Mouse (Mus musculus) lung, postnatal 0 days (tissue): Measurements from ENCODE around the gene Ube2f. TPM values are rescaled to one million over a fixed set of nuclear protein-coding genes. Genes with fewer than 3 reads are reported as not detected.

Source experiments
- ATAC-seq: fragments of 200-750 bp; cut with Nextera tagmentation; 2 replicates; pipeline ENCODE4 v1.8.0; 2017; ENCODE audit warnings: moderate library complexity
- DNase-seq: peaks from one replicate; pipeline ENCODE4 v3.0.0-alpha.2; 2016; ENCODE audit warnings: low spot score
- H3K27ac ChIP-seq: fragments of 300-500 bp; sonication (generic); 2 replicates; pipeline ENCODE4 v1.5.1; 2014; ENCODE audit warnings: antibody characterized with exemption, mild to moderate bottlenecking, low read length, mixed read lengths
- H3K27me3 ChIP-seq: fragments of 300-500 bp; sonication (generic); replicated peaks from 2 replicates; pipeline ENCODE4 v1.6.1; 2014; ENCODE audit warnings: low read length, mixed read lengths; ENCODE audit not compliant: insufficient read depth
- H3K36me3 ChIP-seq: fragments of 300-500 bp; sonication (generic); 2 replicates; pipeline ENCODE4 v1.6.1; 2014; ENCODE audit warnings: low read length, mixed read lengths; ENCODE audit not compliant: insufficient read depth
- H3K4me1 ChIP-seq: fragments of 300-500 bp; sonication (generic); 2 replicates; pipeline ENCODE4 v1.6.1; 2014; ENCODE audit warnings: antibody characterized with exemption, low read depth, low read length, mixed read lengths; ENCODE audit not compliant: insufficient read depth
- H3K4me2 ChIP-seq: fragments of 300-500 bp; sonication (generic); replicated peaks from 2 replicates; pipeline ENCODE4 v1.6.1; 2014; ENCODE audit warnings: low read depth, mild to moderate bottlenecking, low read length, moderate library complexity, mixed read lengths
- H3K4me3 ChIP-seq: fragments of 300-500 bp; sonication (generic); 2 replicates; pipeline ENCODE4 v1.5.1; 2014; ENCODE audit warnings: low read depth, low read length
- H3K9ac ChIP-seq: fragments of 300-500 bp; sonication (generic); replicated peaks from 2 replicates; pipeline ENCODE4 v1.6.1; 2014; ENCODE audit warnings: low read depth, mild to moderate bottlenecking
- H3K9me3 ChIP-seq: fragments of 300-500 bp; sonication (generic); 2 replicates; pipeline ENCODE4 v1.6.1; 2016; ENCODE audit warnings: low read length, mixed read lengths
- CTCF ChIP-seq: IDR thresholded peaks from 2 replicates; pipeline ENCODE4 v1.5.1; 2016; ENCODE audit warnings: antibody characterized with exemption, mild to moderate bottlenecking
- EP300 ChIP-seq: IDR thresholded peaks from 2 replicates; pipeline ENCODE4 v1.6.1; 2016; ENCODE audit warnings: antibody characterized with exemption, mild to moderate bottlenecking, control low read depth
- WGBS: fragments of 180-500 bp; shearing (Covaris S2); extraction: QIAGEN DNeasy Blood & Tissue Kit; methylation state at CpG from one replicate; pipeline ENCODE4 v1.1.7; 2014; 5-methylcytosine and 5-hydroxymethylcytosine counted together
- polyA plus RNA-seq: library from polyadenylated mRNA; unstranded; fragments of >200 nt; fragmentation: Nextera tagmentation; extraction: Ambion mirVana; gene quantifications from 2 replicates; pipeline ENCODE4 v1.2.1, GENCODE M21; 2015

Ube2f gene
- polyA plus RNA-seq, 1 experiment from 2014 or later, result 55.5 TPM

DNA sequence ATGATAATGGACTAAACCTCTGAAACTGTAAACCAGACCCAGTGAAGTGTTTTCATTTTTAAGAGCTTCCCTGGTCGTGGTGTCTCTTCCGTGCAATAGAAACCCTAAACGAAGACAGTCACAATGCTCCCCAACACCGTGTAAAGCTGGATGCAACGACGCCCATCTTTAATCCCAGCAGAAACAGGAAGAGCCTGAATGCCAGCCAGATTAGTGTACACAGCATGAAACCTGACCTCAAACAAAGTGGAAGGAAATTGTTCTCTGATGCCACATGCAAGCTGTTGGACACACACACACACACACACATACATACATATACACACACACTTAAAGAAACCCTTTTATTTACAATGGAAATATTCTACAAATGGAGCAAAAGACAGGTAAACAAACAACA, 19.0 kb upstream of the Ube2f start:
- Histone ChIP-seq H3K27ac (no peak overlapping the region), H3K9me3 (no peaks in the 10 kb centered on the region), H3K4me1 (no peaks in the 10 kb centered on the region), H3K4me2 (no peak overlapping the region), H3K36me3 (no peaks in the 10 kb centered on the region), H3K4me3 (no peak overlapping the region), H3K9ac (no peak overlapping the region), H3K27me3 (no peaks in the 10 kb centered on the region)
- DNase-seq (peak; percentile 48), ATAC-seq (no peak)
- no peak for TF ChIP-seq EP300
- no peak for TF ChIP-seq CTCF
- WGBS, result 56% methylated on average over 6 of the region's 6 CpGs

DNA sequence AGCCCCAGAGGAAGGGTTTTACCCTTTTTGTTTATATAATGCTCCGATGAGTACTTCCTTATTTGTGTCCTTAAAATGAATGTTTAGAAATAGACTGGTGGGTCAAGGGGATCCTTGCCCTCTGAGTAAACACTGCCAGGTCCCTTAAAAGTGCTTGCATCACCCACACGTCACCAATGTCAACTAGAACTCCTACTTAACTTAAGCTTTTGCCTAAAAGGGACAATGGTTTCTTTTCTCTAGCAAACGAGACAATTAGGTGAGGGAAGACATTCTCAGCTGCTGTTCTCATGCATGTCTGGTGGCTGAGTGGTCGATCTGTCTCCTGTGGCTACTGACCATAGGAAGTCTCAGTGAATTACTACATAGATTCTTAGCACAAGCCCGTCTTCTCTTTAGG, 18.2 kb upstream of the Ube2f start:
- H3K4me1 ChIP-seq, result no peaks in the 10 kb centered on the region
- H3K27ac ChIP-seq, result peak overlapping the region; percentile 44; the same call in 1 of the 2 replicates
- ATAC-seq, result peak; percentile 83
- WGBS, result 11% methylated on average over 5 of the region's 5 CpGs
- no peaks in the 10 kb centered on the region for H3K9me3 ChIP-seq
- H3K4me3 ChIP-seq, result no peak overlapping the region
- no peak overlapping the region for H3K9ac ChIP-seq
- no peaks in the 10 kb centered on the region for H3K27me3 ChIP-seq
- H3K36me3 ChIP-seq, result no peaks in the 10 kb centered on the region
- peak; percentile 89 for DNase-seq
- no peak overlapping the region for H3K4me2 ChIP-seq
- TF ChIP-seq EP300 (peak; percentile 82), CTCF (no peak)

DNA sequence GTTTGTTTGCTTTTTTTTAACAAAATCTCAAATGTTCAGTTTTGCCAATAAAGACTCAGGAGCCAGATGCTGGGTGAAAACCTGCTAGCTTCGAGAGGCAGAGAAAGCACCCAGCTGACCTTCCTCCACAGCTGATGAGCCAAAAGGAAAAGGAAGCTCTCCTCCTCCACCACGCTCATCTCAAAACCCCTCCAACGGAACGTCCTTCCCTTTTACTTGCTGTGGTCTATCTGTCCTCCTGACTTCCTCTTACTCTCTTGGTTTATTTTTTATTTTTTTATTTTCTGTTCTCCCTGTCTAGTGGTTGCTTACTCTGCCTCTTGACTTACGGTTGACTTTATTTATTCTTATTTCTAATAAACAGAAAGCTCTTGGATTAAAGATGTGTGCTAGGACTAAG, 14.7 kb upstream of the Ube2f start:
- Histone ChIP-seq H3K36me3 (no peaks in the 10 kb centered on the region), H3K27me3 (no peaks in the 10 kb centered on the region), H3K4me2 (no peak overlapping the region), H3K4me3 (no peak overlapping the region), H3K9ac (no peak overlapping the region), H3K9me3 (no peaks in the 10 kb centered on the region), H3K4me1 (no peaks in the 10 kb centered on the region), H3K27ac (no peak overlapping the region)
- no peak for TF ChIP-seq EP300
- TF ChIP-seq CTCF, result no peak
- DNase-seq, result no peak
- ATAC-seq, result no peak
- 58% methylated on average over 5 of the region's 5 CpGs for whole genome bisulfite sequencing

DNA sequence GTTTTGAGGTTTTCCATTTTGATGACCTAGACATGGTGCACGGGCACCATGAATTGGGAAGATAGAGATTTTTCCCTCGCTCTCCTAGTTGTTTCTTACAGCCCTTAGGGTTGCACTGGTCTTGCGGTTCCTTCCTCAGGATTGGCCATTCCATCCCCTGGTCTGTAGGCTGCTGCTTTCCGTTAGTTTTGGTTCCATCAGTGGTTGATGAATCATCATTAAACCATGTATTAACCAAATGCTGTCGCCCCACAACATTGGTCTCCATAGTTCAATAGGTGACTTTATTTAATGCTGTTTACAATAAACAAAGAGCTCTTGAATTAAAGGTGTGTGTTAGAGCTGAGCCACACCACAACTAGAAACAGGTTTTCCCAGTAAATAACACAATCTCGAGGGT, 12.4 kb upstream of the Ube2f start:
- ATAC-seq, result no peak
- no peak for DNase-seq
- 76% methylated on average over 6 of the region's 6 CpGs for WGBS
- TF ChIP-seq EP300, result no peak
- TF ChIP-seq CTCF, result no peak
- Histone ChIP-seq H3K4me2 (no peak overlapping the region), H3K27me3 (no peaks in the 10 kb centered on the region), H3K9me3 (no peaks in the 10 kb centered on the region), H3K9ac (no peak overlapping the region), H3K4me1 (no peaks in the 10 kb centered on the region), H3K4me3 (no peak overlapping the region), H3K27ac (no peak overlapping the region), H3K36me3 (no peaks in the 10 kb centered on the region)

DNA sequence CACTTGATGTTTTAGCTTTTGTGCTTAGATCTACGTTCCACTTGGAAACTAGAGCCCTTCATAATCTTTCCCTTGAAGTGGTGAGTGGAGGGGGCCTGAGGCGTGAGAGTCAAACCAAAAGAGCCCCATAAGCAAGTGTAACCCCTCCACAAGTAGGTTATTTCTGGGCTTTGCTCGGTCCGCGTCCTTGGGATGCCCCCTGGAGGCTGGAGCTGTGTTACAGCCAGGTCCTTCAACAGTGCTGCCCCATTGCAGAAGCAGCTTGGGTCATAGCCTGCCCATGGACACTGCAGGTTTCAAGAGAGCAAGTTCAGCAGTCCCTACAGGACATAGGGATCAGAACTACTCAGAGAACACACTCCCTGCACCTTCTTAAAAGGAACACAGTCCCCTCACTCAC, 11.0 kb upstream of the Ube2f start:
- WGBS, result 11% methylated on average over 5 of the region's 5 CpGs
- Histone ChIP-seq H3K4me2 (no peak overlapping the region), H3K4me3 (no peak overlapping the region), H3K27me3 (no peaks in the 10 kb centered on the region), H3K27ac (no peak overlapping the region), H3K9ac (no peak overlapping the region), H3K9me3 (no peaks in the 10 kb centered on the region), H3K4me1 (no peaks in the 10 kb centered on the region), H3K36me3 (no peaks in the 10 kb centered on the region)
- DNase-seq (peak; percentile 67), ATAC-seq (peak; percentile 82)
- TF ChIP-seq EP300 (no peak), CTCF (peak; percentile 88)

DNA sequence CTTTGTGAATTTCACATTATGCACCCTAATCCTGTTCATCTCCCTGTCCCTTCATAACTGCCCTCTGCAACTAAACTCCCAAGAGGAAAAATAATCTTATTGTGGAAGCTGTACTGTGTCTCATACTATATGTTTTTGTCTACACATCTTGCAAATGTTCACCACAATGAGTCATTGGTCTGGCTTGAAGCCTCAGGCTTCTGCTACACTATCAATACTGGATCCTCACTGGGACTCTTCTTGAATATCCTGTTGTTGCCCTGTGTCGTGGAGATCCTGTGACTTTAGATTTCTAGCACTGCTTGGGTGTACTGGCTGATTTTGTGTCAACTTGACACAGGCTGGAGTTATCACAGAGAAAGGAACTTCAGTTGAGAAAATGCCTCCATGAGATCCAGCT, 10.3 kb upstream of the Ube2f start:
- H3K9me3 ChIP-seq, result no peaks in the 10 kb centered on the region
- H3K4me2 ChIP-seq, result no peak overlapping the region
- no peak overlapping the region for H3K9ac ChIP-seq
- WGBS, result 78% methylated on average over 1 of the region's 1 CpGs
- no peak overlapping the region for H3K27ac ChIP-seq
- H3K36me3 ChIP-seq, result no peaks in the 10 kb centered on the region
- no peak for ATAC-seq
- no peak overlapping the region for H3K4me3 ChIP-seq
- no peaks in the 10 kb centered on the region for H3K27me3 ChIP-seq
- TF ChIP-seq CTCF (no peak), EP300 (no peak)
- DNase-seq, result no peak
- no peaks in the 10 kb centered on the region for H3K4me1 ChIP-seq

DNA sequence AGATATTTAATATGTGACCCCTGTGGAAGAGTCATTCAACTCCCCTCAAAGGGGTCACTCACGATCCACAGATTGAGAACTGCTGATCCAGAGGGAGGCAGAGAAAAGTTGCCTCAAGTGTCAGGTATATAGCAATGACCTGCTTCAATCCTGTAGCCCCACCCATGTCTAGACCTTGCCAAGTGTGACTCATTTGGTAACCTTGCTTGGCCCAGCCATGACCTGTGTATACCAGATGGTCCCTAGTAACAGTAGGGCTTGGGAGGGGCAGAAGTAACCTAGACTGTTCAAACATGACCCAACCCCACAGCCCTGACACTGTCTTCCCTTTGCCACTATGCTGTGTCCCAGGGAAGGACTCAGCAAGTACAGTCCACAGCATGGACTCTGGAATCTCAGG, 9.4 kb upstream of the Ube2f start:
- no peaks in the 10 kb centered on the region for H3K36me3 ChIP-seq
- WGBS, result 81% methylated on average over 1 of the region's 1 CpGs
- no peak overlapping the region for H3K4me2 ChIP-seq
- H3K4me1 ChIP-seq, result no peaks in the 10 kb centered on the region
- no peaks in the 10 kb centered on the region for H3K9me3 ChIP-seq
- no peak overlapping the region for H3K4me3 ChIP-seq
- DNase-seq (peak; percentile 34), ATAC-seq (peak; percentile 70)
- H3K9ac ChIP-seq, result no peak overlapping the region
- TF ChIP-seq EP300 (no peak), CTCF (no peak)
- H3K27me3 ChIP-seq, result no peaks in the 10 kb centered on the region
- no peak overlapping the region for H3K27ac ChIP-seq
